8 mouse cellular contexts compared by ENCODE assay signal in genomic region chr16:49854931-49855835, GRCm38 (mm10). TPM values are rescaled to one million over a fixed set of nuclear protein-coding genes. Genes with fewer than 3 reads are reported as not detected.
DNase-seq lines count a peak whose midpoint lies in the region; ATAC-seq and TF ChIP-seq lines count a peak whose summit lies in the region.

No protein-coding gene starts in this region.

- no peaks in the 10 kb centered on the region for H3K9me3 ChIP-seq in E14TG2a.4 (ENCODE audit: low read length)
- no peaks in the 10 kb centered on the region for H3K9me3 ChIP-seq in forebrain, embryonic 14.5 days (replicated peaks; ENCODE audit: control insufficient read depth, low read length)
- no peaks in the 10 kb centered on the region for H3K9me3 ChIP-seq in neural tube, embryonic 15.5 days (replicated peaks)

- WGBS in forebrain, embryonic 14.5 days = under 1% methylated on average over 51 of the region's 74 CpGs
- under 1% methylated on average over 70 of the region's 74 CpGs for WGBS in neural tube, embryonic 15.5 days

- peak; percentile 94 for ATAC-seq in forebrain, embryonic 14.5 days
- peak; percentile 96 for ATAC-seq in neural tube, embryonic 15.5 days (ENCODE audit: low FRiP score)

- peak overlapping the region; percentile 93 for H3K9ac ChIP-seq in forebrain, embryonic 14.5 days (ENCODE audit: low read length)
- H3K9ac ChIP-seq in neural tube, embryonic 15.5 days (replicated peaks) = peak overlapping the region; percentile 97

- H3K36me3 ChIP-seq in E14TG2a.4 (ENCODE audit: insufficient read depth, low read length) = no peaks in the 10 kb centered on the region
- H3K36me3 ChIP-seq in forebrain, embryonic 14.5 days (ENCODE audit: control insufficient read depth, insufficient read depth, low read length) = no peaks in the 10 kb centered on the region
- H3K36me3 ChIP-seq in neural tube, embryonic 15.5 days = no peaks in the 10 kb centered on the region

- peaks cover 16% of the 10 kb centered on the region; the same call in 1 of the 2 replicates for H3K27me3 ChIP-seq in E14TG2a.4 (ENCODE audit: insufficient read depth, low read length)
- no peaks in the 10 kb centered on the region for H3K27me3 ChIP-seq in forebrain, embryonic 14.5 days (replicated peaks; ENCODE audit: control insufficient read depth, insufficient read depth, low read length)
- no peaks in the 10 kb centered on the region for H3K27me3 ChIP-seq in neural tube, embryonic 15.5 days (replicated peaks)

- DNase-seq in cerebellum, adult 11 months = peak; percentile 94
- peak; percentile 90 for DNase-seq in forebrain, embryonic 14.5 days (ENCODE audit: low spot score)
- DNase-seq in heart, postnatal 14 days = peak; percentile 94 to 97
- peak; percentile 92 for DNase-seq in layer of hippocampus, adult 11-12 months (ENCODE audit: low spot score)
- DNase-seq in lung, adult 18-20 months = peak; percentile 93 to 94
- peak; percentile 89 for DNase-seq in testis, postnatal 14 days (ENCODE audit: low spot score)

- peaks cover 31% of the 10 kb centered on the region for H3K4me1 ChIP-seq in E14TG2a.4 (replicated peaks; ENCODE audit: low read depth, low read length)
- H3K4me1 ChIP-seq in forebrain, embryonic 14.5 days (ENCODE audit: control insufficient read depth, insufficient read depth, low read length) = peaks cover 7% of the 10 kb centered on the region; the same call in 1 of the 2 replicates
- peaks cover 19% of the 10 kb centered on the region for H3K4me1 ChIP-seq in neural tube, embryonic 15.5 days

- peak overlapping the region; percentile 98 for H3K27ac ChIP-seq in forebrain, embryonic 14.5 days (ENCODE audit: low read depth, low read length)
- peak overlapping the region; percentile 98 for H3K27ac ChIP-seq in neural tube, embryonic 15.5 days (replicated peaks)

- TF ChIP-seq CTCF in E14TG2a.4 (conservative IDR thresholded peaks at IDR 0.05; ENCODE audit: low read length) = no peak

- peak overlapping the region; percentile 97 for H3K4me3 ChIP-seq in E14TG2a.4 (replicated peaks; ENCODE audit: low read length)
- H3K4me3 ChIP-seq in forebrain, embryonic 14.5 days (ENCODE audit: low read depth, low read length) = peak overlapping the region; percentile 89
- H3K4me3 ChIP-seq in neural tube, embryonic 15.5 days (replicated peaks) = peak overlapping the region; percentile 97

- intact Hi-C loops in heart, postnatal 14 days (cut with DNase I) = loop anchor here (5.0 kb wide), 6 partner anchors 52 to 333 kb away; partner anchors contain the start of genes Cd47 and Ift57

- peak overlapping the region; percentile 55 for H3K4me2 ChIP-seq in forebrain, embryonic 14.5 days (ENCODE audit: low read length)
- H3K4me2 ChIP-seq in neural tube, embryonic 15.5 days = peak overlapping the region; percentile 59

RNA-seq across cellular contexts. Expression of gene Cd47, which starts 54.9 kb away (rescaled TPM):
- 97.9 and 120 TPM in 2 replicates for polyA plus RNA-seq in forebrain, embryonic 14.5 days (2014; fragmentation: Nextera tagmentation; extraction: Ambion mirVana)
- total RNA-seq in heart, postnatal 14 days (2021) = 10 to 100 TPM; 67.1 to 71.3 TPM
- 153 and 156 TPM in 2 replicates for polyA plus RNA-seq in neural tube, embryonic 15.5 days (2015; fragmentation: Nextera tagmentation; extraction: Ambion mirVana)

Comparison
In these comparisons a context has a peak if more than half of its experiments do, and no peak if none do; other contexts are left out.
1. Peak in every context shown above with its lines: DNase-seq, ATAC-seq, H3K4me3 ChIP-seq and H3K27ac ChIP-seq.